Mouse (Mus musculus): Measurements from ENCODE around the gene Olfr1450. TPM values are rescaled to one million over a fixed set of nuclear protein-coding genes. Genes with fewer than 3 reads are reported as not detected.
"Not testable (repeated sequence)": the region's sequence is repeated elsewhere in the genome, so short reads cannot be mapped to it uniquely, and the experiment has no call there.

The Olfr1450 gene
- not detected in 2 replicates for total RNA-seq (2014; rRNA removed)
- polyA plus RNA-seq (2015; fragmentation: Nextera tagmentation; extraction: Ambion mirVana) = not detected in 2 replicates

GRCm38 (mm10) chr19:12949958-12950357 is at the start of gene Olfr1450:
Gene Olfr1450 (plus strand): TSS chr19:12950258.
- no peak within 1 kb of the TSS for H3K9ac ChIP-seq (replicated peaks; ENCODE audit: low read length)
- no peaks in the 10 kb centered on the region for H3K4me1 ChIP-seq (ENCODE audit: insufficient read depth, low read length)

DNA sequence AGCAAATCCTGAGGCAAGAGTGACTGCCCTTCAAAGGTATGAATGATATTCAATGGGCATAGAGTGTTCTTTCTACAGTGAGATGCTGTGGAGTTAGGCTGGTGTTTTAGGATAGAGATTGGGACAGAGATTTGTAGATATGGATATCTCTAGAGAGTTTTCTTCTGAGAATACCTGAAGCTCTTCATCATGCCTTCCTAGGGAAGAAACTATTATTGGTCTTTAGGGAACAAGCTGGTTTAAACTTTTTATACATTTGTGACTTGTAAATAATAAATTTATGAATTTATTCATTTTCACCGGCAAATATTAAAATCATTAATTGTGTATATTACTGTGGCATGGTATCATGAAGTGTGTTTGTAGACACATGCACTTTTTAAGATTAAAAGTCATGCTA is 46.4 kb upstream of the Olfr1450 start, which contains the start of gene Olfr1447:
Olfr1447 (minus strand) TSS at position 101 of the 400 bp plus-strand sequence.
- H3K27me3 ChIP-seq (ENCODE audit: insufficient read depth, low read length) = no peaks in the 10 kb centered on the region
- no peak for ATAC-seq
- H3K4me3 ChIP-seq (ENCODE audit: low read length) = no peak within 1 kb of the TSS
- H3K9ac ChIP-seq (replicated peaks; ENCODE audit: low read length) = no peak within 1 kb of the TSS
- TF ChIP-seq CTCF (IDR thresholded peaks at IDR 0.05; ENCODE audit: low read depth) = no peak
- 96% methylated on average over 1 of the region's 1 CpGs for WGBS
- no peak for DNase-seq (ENCODE audit: low spot score)
- H3K36me3 ChIP-seq (ENCODE audit: insufficient read depth, low read length) = no peaks in the 10 kb centered on the region
- H3K4me1 ChIP-seq (ENCODE audit: insufficient read depth, low read length) = no peaks in the 10 kb centered on the region
- no peaks in the 10 kb centered on the region for H3K9me3 ChIP-seq (ENCODE audit: low read length)
- H3K4me2 ChIP-seq (ENCODE audit: low read depth, low read length) = no peak within 1 kb of the TSS
- no peak within 1 kb of the TSS for H3K27ac ChIP-seq

More at GRCm38 (mm10) chr19:12949958-12950357, at the start of gene Olfr1450:
- DNase-seq (ENCODE audit: low spot score) (no peak), ATAC-seq (no peak)
- no peaks in the 10 kb centered on the region for H3K27me3 ChIP-seq (ENCODE audit: insufficient read depth, low read length)
- 93% methylated on average over 1 of the region's 1 CpGs for WGBS
- H3K9me3 ChIP-seq (ENCODE audit: low read length) = no peaks in the 10 kb centered on the region
- no peaks in the 10 kb centered on the region for H3K36me3 ChIP-seq (ENCODE audit: insufficient read depth, low read length)
- no peak within 1 kb of the TSS for H3K27ac ChIP-seq
- TF ChIP-seq CTCF (IDR thresholded peaks at IDR 0.05; ENCODE audit: low read depth) = no peak
- no peak within 1 kb of the TSS for H3K4me3 ChIP-seq (ENCODE audit: low read length)
- H3K4me2 ChIP-seq (ENCODE audit: low read depth, low read length) = no peak within 1 kb of the TSS

DNA sequence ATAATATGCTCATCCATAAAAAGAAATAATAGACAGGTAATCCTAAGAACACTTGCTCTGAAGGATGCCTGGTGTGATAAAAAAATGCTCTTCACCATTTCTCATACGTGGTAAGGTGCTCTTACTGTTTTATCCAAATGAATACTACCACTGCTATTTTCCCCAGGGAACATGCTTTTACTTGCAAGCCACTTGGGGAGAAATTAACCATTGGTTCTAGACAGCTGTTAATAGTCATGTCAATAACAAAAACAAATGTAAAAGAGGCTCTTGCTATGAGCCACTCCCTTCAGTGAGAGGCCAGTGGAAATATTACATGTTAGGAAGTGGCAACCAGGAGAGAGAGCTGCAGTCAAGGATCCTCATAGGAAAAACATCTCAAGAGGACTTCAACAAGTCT is 25.7 kb upstream of the Olfr1450 start, which contains the start of gene Olfr1448:
Olfr1448 (minus strand) TSS at position 101 of the 400 bp plus-strand sequence.
- no peaks in the 10 kb centered on the region for H3K4me1 ChIP-seq (ENCODE audit: insufficient read depth, low read length)
- H3K27ac ChIP-seq = no peak within 1 kb of the TSS
- no peak for TF ChIP-seq CTCF (IDR thresholded peaks at IDR 0.05; ENCODE audit: low read depth)
- H3K4me3 ChIP-seq (ENCODE audit: low read length) = no peak within 1 kb of the TSS
- 65% methylated on average over 1 of the region's 1 CpGs for WGBS
- ATAC-seq (no peak), DNase-seq (ENCODE audit: low spot score) (no peak)
- no peaks in the 10 kb centered on the region for H3K36me3 ChIP-seq (ENCODE audit: insufficient read depth, low read length)
- H3K9ac ChIP-seq (replicated peaks; ENCODE audit: low read length) = no peak within 1 kb of the TSS
- 0 out of 2 replicates have a peak, but pooled peaks cover 2% of the 10 kb centered on the region for H3K9me3 ChIP-seq (ENCODE audit: low read length)
- H3K27me3 ChIP-seq (ENCODE audit: insufficient read depth, low read length) = no peaks in the 10 kb centered on the region
- H3K4me2 ChIP-seq (ENCODE audit: low read depth, low read length) = no peak within 1 kb of the TSS

GRCm38 (mm10) chr19:12930540-12930939 is 19.5 kb upstream of the Olfr1450 start, which contains the start of gene Olfr1449:
Gene Olfr1449 (plus strand): TSS chr19:12930840.
- no peak within 1 kb of the TSS for H3K4me3 ChIP-seq (ENCODE audit: low read length)
- no peaks in the 10 kb centered on the region for H3K4me1 ChIP-seq (ENCODE audit: insufficient read depth, low read length)
- no peak within 1 kb of the TSS for H3K4me2 ChIP-seq (ENCODE audit: low read depth, low read length)
- H3K36me3 ChIP-seq (ENCODE audit: insufficient read depth, low read length) = no peaks in the 10 kb centered on the region
- no peaks in the 10 kb centered on the region for H3K9me3 ChIP-seq (ENCODE audit: low read length)
- H3K9ac ChIP-seq (replicated peaks; ENCODE audit: low read length) = no peak within 1 kb of the TSS
- no peak for TF ChIP-seq CTCF (IDR thresholded peaks at IDR 0.05; ENCODE audit: low read depth)
- DNase-seq (ENCODE audit: low spot score) = no peak
- ATAC-seq = no peak
- H3K27me3 ChIP-seq (ENCODE audit: insufficient read depth, low read length) = no peaks in the 10 kb centered on the region
- no peak within 1 kb of the TSS for H3K27ac ChIP-seq

GRCm38 (mm10) chr19:12970082-12970481 is 20.0 kb downstream of the Olfr1450 start:
- WGBS = 80% methylated on average over 5 of the region's 5 CpGs
- H3K27ac ChIP-seq; H3K4me1 ChIP-seq (ENCODE audit: insufficient read depth, low read length); H3K4me2 ChIP-seq (ENCODE audit: low read depth, low read length); DNase-seq (ENCODE audit: low spot score); ATAC-seq; H3K36me3 ChIP-seq (ENCODE audit: insufficient read depth, low read length); H3K9me3 ChIP-seq (ENCODE audit: low read length); H3K4me3 ChIP-seq (ENCODE audit: low read length); H3K27me3 ChIP-seq (ENCODE audit: insufficient read depth, low read length); H3K9ac ChIP-seq (replicated peaks; ENCODE audit: low read length): not testable (repeated sequence)

- H3K9ac ChIP-seq (replicated peaks; ENCODE audit: low read length); H3K9me3 ChIP-seq (ENCODE audit: low read length); H3K4me2 ChIP-seq (ENCODE audit: low read depth, low read length); H3K4me1 ChIP-seq (ENCODE audit: insufficient read depth, low read length); ATAC-seq; H3K27me3 ChIP-seq (ENCODE audit: insufficient read depth, low read length); H3K4me3 ChIP-seq (ENCODE audit: low read length); DNase-seq (ENCODE audit: low spot score); H3K27ac ChIP-seq; H3K36me3 ChIP-seq (ENCODE audit: insufficient read depth, low read length): not testable (repeated sequence)
- WGBS = 92% methylated on average over 4 of the region's 4 CpGs
These were observed 42.3 kb downstream of the Olfr1450 start for GRCm38 (mm10) chr19:12992316-12992715.

- Histone ChIP-seq H3K4me3 (ENCODE audit: low read length) (no peak within 1 kb of the TSS), H3K36me3 (ENCODE audit: insufficient read depth, low read length) (no peaks in the 10 kb centered on the region), H3K9ac (replicated peaks; ENCODE audit: low read length) (no peak within 1 kb of the TSS), H3K27me3 (ENCODE audit: insufficient read depth, low read length) (no peaks in the 10 kb centered on the region), H3K9me3 (ENCODE audit: low read length) (no peaks in the 10 kb centered on the region), H3K27ac (no peak within 1 kb of the TSS), H3K4me1 (ENCODE audit: insufficient read depth, low read length) (no peaks in the 10 kb centered on the region), H3K4me2 (ENCODE audit: low read depth, low read length) (no peak within 1 kb of the TSS)
- ATAC-seq (no peak), DNase-seq (ENCODE audit: low spot score) (no peak)
- no peak for TF ChIP-seq CTCF (IDR thresholded peaks at IDR 0.05; ENCODE audit: low read depth)
- WGBS = 73% methylated on average over 2 of the region's 2 CpGs
These were observed 44.7 kb downstream of the Olfr1450 start, which contains the start of gene Olfr1451 for GRCm38 (mm10) chr19:12994714-12995113. Gene Olfr1451 (plus strand): TSS chr19:12995014.

Other genes with a start within 250 kb of the Olfr1450 start
- 0.42 and 1.3 TPM in 2 replicates for gene Cntf, start 184.6 kb upstream of the Olfr1450 start, total RNA-seq (2014; rRNA removed)
- 0.83 and 1.5 TPM in 2 replicates for gene Cntf, start 184.6 kb upstream of the Olfr1450 start, polyA plus RNA-seq (2015; fragmentation: Nextera tagmentation; extraction: Ambion mirVana)
- 42.5 and 49.1 TPM in 2 replicates for gene Zfp91, start 154.1 kb upstream of the Olfr1450 start, total RNA-seq (2014; rRNA removed)
- gene Zfp91, start 154.1 kb upstream of the Olfr1450 start, polyA plus RNA-seq (2015; fragmentation: Nextera tagmentation; extraction: Ambion mirVana) = 13.4 and 14.1 TPM in 2 replicates
- gene Lpxn, start 154.1 kb upstream of the Olfr1450 start, total RNA-seq (2014; rRNA removed) = 0.83 and 1.8 TPM in 2 replicates
- gene Lpxn, start 154.1 kb upstream of the Olfr1450 start, polyA plus RNA-seq (2015; fragmentation: Nextera tagmentation; extraction: Ambion mirVana) = 1.1 and 1.2 TPM in 2 replicates
- gene Gm5244, start 103.6 kb upstream of the Olfr1450 start, total RNA-seq (2014; rRNA removed) = not detected in 2 replicates
- gene Gm5244, start 103.6 kb upstream of the Olfr1450 start, polyA plus RNA-seq (2015; fragmentation: Nextera tagmentation; extraction: Ambion mirVana) = not detected in 2 replicates
- gene Olfr1444, start 93.0 kb upstream of the Olfr1450 start, total RNA-seq (2014; rRNA removed) = not detected in 2 replicates
- gene Olfr1444, start 93.0 kb upstream of the Olfr1450 start, polyA plus RNA-seq (2015; fragmentation: Nextera tagmentation; extraction: Ambion mirVana) = not detected in 2 replicates
- not detected in 2 replicates for gene Olfr1445, start 66.4 kb upstream of the Olfr1450 start, total RNA-seq (2014; rRNA removed)
- not detected in 2 replicates for gene Olfr1445, start 66.4 kb upstream of the Olfr1450 start, polyA plus RNA-seq (2015; fragmentation: Nextera tagmentation; extraction: Ambion mirVana)
- gene Olfr1446, start 56.7 kb upstream of the Olfr1450 start, total RNA-seq (2014; rRNA removed) = not detected in 2 replicates
- not detected in 2 replicates for gene Olfr1446, start 56.7 kb upstream of the Olfr1450 start, polyA plus RNA-seq (2015; fragmentation: Nextera tagmentation; extraction: Ambion mirVana)
- gene Olfr1447, start 46.5 kb upstream of the Olfr1450 start, total RNA-seq (2014; rRNA removed) = not detected in 2 replicates
- gene Olfr1447, start 46.5 kb upstream of the Olfr1450 start, polyA plus RNA-seq (2015; fragmentation: Nextera tagmentation; extraction: Ambion mirVana) = not detected in 2 replicates
- gene Olfr1448, start 25.8 kb upstream of the Olfr1450 start, total RNA-seq (2014; rRNA removed) = not detected in 2 replicates
- not detected in 2 replicates for gene Olfr1448, start 25.8 kb upstream of the Olfr1450 start, polyA plus RNA-seq (2015; fragmentation: Nextera tagmentation; extraction: Ambion mirVana)
- not detected in 2 replicates for gene Olfr1449, start 19.4 kb upstream of the Olfr1450 start, total RNA-seq (2014; rRNA removed)
- not detected in 2 replicates for gene Olfr1449, start 19.4 kb upstream of the Olfr1450 start, polyA plus RNA-seq (2015; fragmentation: Nextera tagmentation; extraction: Ambion mirVana)
- not detected in 2 replicates for gene Olfr1451, start 44.8 kb downstream of the Olfr1450 start, total RNA-seq (2014; rRNA removed)
- not detected in 2 replicates for gene Olfr1451, start 44.8 kb downstream of the Olfr1450 start, polyA plus RNA-seq (2015; fragmentation: Nextera tagmentation; extraction: Ambion mirVana)
- not detected in 2 replicates for gene Olfr1453, start 78.1 kb downstream of the Olfr1450 start, total RNA-seq (2014; rRNA removed)
- gene Olfr1453, start 78.1 kb downstream of the Olfr1450 start, polyA plus RNA-seq (2015; fragmentation: Nextera tagmentation; extraction: Ambion mirVana) = not detected in 2 replicates
- gene Olfr1454, start 110.4 kb downstream of the Olfr1450 start, total RNA-seq (2014; rRNA removed) = not detected in 2 replicates
- not detected in 2 replicates for gene Olfr1454, start 110.4 kb downstream of the Olfr1450 start, polyA plus RNA-seq (2015; fragmentation: Nextera tagmentation; extraction: Ambion mirVana)
- gene Olfr1457, start 147.6 kb downstream of the Olfr1450 start, total RNA-seq (2014; rRNA removed) = not detected in 2 replicates
- not detected in 2 replicates for gene Olfr1457, start 147.6 kb downstream of the Olfr1450 start, polyA plus RNA-seq (2015; fragmentation: Nextera tagmentation; extraction: Ambion mirVana)
- gene Olfr1458, start 156.5 kb downstream of the Olfr1450 start, total RNA-seq (2014; rRNA removed) = not detected in 2 replicates
- not detected in 2 replicates for gene Olfr1458, start 156.5 kb downstream of the Olfr1450 start, polyA plus RNA-seq (2015; fragmentation: Nextera tagmentation; extraction: Ambion mirVana)
- gene Olfr1459, start 199.3 kb downstream of the Olfr1450 start, total RNA-seq (2014; rRNA removed) = not detected in 2 replicates
- gene Olfr1459, start 199.3 kb downstream of the Olfr1450 start, polyA plus RNA-seq (2015; fragmentation: Nextera tagmentation; extraction: Ambion mirVana) = not detected in 2 replicates
- not detected in 2 replicates for gene Olfr1461, start 212.7 kb downstream of the Olfr1450 start, total RNA-seq (2014; rRNA removed)
- gene Olfr1461, start 212.7 kb downstream of the Olfr1450 start, polyA plus RNA-seq (2015; fragmentation: Nextera tagmentation; extraction: Ambion mirVana) = not detected in 2 replicates
- gene Olfr1462, start 235.5 kb downstream of the Olfr1450 start, total RNA-seq (2014; rRNA removed) = not detected in 2 replicates
- not detected in 2 replicates for gene Olfr1462, start 235.5 kb downstream of the Olfr1450 start, polyA plus RNA-seq (2015; fragmentation: Nextera tagmentation; extraction: Ambion mirVana)